Mouse (Mus musculus) CD8-positive naive resting alpha-beta T cell, adult 2 months (primary cell): ENCODE results near the gene Tenm3.

Source experiments
- DNase-seq, 2 experiments: peaks; one replicate each; pipeline ENCODE4 v3.0.0; 2022; ENCODE audit warnings: low read depth in 2 of 2, low spot score in 2 of 2

Gene Tenm3

DNA sequence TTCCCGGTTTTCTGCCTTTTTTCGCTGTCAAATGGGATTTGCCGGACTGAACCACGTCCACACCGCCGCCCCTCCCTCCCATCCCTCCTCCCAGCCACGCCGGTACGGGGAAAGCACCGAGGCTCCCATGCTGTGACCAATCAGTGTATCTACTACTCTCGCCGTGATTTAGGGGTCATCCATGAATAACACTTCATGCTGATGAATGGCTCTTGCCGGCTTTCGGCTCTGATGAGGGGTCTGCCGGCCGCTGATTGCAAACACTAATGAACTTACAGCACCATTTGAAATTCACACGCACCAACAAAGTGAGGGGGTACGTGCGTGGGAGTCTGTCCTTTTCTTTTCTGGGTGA is at the start of gene Tenm3:
Tenm3 (minus strand) TSS at position 21 of the 355 bp plus-strand sequence.
- no peak for DNase-seq

DNA sequence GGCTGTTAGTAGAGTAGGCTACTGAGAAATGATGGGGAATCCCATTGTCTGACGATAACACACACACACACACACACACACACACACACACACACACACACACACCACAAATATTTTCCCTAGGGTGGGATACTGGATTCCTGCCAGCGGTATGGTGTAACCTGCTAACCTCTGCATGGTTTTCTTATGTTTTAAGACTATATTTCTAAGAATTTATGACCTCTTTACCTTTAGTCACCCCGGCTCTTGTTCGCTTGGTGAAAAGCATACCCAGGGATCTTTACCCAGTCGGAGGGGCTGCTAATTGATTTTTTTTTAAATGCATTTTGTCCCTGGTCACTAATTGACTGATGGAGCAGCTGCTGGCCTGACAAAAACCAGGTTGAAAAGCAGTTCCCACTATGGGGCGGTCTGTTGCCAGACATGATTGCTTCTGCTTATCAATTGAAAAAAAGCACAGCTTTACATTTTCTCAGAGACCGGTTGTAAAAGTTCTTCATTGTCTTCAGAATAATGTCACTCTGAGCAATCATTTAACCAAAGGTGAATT is 46.5 kb upstream of the Tenm3 start:
- DNase-seq: no peak

DNA sequence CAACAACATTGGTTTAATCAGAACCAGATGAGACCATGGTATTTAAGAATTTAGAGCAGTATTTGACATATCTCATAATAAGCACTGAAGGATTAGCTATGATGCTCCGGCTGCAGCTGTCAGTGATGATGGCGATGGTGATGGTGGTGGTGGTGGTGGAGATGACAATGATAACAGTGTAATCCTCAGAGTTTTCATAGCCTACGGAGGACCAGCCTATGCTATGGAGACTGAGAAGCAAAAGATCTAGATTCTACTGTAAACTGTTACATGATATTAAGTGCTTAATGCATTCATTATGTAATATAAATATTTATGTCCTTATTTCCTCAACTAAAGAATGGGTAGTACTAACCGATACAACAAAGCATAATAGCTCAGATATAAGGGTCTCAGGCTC is 40.5 kb upstream of the Tenm3 start:
- DNase-seq: no peak

DNA sequence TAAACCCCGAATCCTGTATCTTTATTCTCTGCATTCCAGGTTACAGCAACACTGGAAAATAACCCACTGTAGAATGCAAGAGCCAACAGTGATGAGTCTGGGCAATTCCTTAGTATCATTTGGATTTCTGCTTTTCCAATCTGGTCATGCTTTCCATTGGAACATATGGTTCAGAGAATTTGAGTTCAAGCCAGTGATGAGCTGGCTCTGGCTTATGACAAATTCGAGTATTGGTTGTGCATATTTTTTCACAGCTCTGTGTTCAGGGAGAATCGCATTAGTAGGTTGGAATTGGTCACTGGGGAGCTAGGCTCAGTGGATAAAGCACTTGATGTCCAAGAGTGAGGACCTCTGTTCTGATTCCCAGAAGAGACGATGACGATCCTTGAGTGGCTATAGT is 36.8 kb upstream of the Tenm3 start:
- no peak for DNase-seq

DNA sequence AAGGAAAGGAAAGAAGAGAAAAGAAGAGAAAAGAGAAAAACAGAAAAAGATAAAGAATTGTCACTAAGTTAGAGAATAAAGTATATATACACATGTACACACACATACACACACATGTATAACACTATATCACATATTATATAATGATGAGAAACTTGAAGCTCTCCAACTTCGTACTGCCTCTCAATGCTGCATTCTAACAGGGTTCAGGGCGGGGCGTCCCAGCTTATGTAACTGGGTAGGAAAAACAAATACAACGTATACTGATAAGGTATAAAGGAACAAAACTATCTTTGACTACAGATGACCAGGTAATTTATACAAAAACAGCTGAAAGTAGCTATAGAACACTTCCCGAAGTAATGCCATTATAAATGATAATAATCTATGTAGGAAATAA is 22.2 kb upstream of the Tenm3 start:
- DNase-seq: no peak

DNA sequence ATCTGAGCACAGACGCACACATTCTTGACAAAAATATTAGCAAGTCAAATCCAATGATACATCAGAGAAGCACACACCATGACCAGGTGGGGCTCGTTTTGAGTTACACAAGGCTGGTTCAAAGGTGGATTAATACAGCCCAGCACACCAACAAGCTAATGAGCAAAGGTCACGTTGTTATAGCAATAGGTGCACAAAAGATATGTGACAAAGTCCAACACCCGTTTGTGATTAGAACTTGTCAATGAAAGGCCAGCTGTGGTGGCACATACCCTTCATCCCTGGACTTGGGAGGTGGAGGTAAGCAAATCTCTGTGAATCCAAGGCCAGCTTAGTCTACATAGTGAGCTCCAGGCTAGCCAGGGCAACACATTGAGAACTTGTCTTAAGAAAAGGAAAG is 21.7 kb upstream of the Tenm3 start:
- no peak for DNase-seq

DNA sequence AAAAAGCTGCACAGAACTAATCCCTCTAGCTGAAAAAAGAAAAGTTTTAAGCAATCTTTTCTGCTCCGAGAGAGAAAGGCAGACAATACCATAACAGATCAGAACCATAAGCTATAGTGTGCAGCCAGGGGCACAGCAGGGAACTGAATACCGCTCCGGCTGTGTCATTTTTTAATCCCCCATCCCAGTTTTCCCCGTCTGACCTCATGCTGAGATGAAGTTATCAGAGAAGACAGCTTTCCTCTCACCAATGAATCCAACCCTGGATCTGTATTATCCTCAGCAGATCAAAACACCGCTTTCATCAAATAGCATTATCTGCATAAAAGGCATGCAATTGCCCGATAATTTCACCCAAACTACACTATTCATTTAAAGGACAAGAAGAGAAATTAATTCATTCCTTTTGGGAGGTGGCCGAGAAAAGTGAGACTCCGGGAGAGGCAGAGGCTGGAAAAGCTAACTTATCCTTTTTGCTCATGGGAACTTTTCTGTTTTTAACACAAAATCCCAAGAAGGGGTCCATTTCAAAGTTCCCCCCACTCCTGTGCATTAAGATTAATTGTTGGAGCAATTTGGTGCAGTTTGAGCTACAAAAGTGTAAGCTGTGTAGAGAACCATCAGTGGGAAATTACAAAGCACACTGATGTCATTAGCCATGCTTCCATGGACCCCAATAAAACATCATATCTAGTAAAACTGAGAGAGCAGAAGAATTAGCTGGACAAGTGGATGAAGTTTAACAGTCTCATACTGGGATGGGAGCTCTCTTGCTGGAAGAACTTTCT is 6.7 kb upstream of the Tenm3 start:
- DNase-seq: no peak

DNA sequence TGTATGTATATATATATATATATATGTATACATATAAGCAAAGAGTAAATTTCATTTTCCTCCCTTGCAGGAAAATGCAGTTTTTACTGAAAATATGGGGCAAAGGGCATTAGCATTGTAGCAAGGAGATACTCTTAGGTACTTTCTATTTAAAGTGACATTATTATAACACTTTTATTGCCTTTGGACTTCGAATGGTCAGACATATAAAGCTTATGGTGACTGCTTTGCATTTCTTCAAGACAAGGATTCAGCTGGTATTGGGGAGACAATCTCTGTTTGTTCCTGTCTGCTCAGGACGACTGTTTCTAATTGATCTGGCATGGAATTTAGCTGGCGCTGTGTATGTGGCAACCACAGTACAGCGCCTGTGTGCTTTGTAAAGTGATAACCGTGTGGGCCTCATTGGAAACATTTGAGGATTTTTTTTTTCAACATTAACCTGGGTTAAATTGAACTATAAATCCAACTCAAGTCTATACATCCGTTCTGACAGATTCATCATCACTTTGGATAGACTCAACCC is 5.4 kb upstream of the Tenm3 start:
- DNase-seq: no peak

DNA sequence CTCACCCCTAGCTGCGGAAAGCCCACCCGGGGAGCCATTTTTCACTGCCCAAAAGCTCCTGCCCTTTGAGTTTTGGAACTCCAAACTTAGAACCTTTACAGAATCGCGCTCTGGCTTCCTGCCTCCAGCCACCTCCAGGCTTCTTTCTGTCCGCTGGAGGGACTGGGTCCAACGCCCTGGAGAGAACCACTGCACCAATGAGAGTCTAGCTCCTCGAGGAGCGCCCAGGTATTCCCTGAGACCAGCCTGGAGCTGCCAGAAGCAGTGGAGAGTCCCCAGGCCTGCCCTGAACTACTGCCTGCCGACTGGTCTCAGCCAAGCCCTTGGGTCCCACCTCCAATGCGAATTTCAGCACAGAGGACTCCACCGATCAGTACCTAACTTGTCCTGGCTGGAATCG is 1.2 kb upstream of the Tenm3 start:
- no peak for DNase-seq

DNA sequence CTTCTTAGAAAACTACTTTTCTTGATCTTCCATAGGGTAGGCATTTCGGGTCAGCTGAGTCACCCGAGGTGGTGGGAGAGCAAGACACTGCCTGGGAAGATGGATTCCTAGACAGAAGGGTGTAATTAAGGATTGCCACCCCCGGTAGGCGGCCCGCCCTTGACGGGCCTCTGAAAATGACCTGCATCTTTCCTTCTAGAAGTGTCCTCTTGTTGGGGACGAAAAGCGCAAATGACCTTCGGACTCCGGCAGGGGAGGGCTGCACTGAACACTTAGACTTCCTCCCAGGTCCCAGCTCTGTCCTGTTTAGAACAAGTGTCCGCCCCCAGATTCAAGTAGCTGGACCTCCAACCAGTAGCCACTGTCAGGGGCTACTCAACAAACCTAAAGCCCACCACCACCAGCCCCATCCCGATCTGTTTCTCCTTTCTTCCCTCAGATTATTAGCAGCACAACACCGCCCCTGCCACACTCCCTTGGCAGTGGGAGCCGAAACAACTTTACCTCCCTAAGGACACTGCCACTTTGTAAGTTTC is 687 bp upstream of the Tenm3 start:
- DNase-seq: no peak

DNA sequence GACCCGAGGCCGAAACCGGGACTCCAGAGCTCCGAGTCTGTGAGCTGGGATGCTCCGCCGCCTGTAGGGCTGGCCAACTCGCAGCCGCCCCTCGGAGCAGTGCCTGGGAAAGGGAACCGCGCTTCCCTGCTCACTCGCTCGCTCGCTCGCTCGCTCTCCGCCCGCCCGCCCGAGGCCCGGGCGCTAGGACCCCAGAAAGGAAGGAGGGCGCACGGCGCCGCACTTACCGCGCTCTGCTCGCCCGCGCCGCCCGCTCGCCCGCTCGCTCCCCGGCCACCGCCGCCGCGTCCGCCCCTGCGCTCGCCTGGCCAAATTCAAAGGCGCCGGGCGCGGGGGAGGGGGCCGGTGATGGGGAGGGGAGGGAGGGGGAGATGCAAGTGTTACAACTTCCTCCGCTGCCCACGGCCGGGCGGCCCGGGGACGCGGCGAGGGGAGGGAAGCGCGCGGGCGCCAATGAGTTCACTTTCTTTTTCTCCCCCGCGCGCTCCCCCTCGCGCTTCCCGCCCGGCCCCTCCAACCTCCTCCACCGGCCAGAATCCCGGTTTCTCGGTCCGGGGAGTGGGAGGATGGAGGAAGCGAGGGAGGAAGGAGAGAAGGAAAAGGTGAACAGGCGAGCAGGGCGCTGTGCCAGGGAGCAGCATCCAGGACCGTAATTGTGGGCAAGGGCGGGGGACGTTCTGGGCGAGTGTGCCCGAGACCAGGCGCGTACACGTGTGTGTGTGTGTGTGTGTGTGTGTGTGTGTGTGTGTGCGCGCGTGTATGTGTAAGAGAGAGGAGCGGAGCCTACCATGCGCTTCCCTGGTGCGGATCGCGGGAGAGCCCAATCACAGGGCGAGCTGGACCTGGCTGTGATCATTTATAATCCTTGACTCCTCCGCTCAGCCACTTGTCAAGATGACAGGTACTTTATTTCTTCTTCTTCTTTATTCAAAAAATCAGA is 490 bp downstream of the Tenm3 start:
- DNase-seq: no peak

DNA sequence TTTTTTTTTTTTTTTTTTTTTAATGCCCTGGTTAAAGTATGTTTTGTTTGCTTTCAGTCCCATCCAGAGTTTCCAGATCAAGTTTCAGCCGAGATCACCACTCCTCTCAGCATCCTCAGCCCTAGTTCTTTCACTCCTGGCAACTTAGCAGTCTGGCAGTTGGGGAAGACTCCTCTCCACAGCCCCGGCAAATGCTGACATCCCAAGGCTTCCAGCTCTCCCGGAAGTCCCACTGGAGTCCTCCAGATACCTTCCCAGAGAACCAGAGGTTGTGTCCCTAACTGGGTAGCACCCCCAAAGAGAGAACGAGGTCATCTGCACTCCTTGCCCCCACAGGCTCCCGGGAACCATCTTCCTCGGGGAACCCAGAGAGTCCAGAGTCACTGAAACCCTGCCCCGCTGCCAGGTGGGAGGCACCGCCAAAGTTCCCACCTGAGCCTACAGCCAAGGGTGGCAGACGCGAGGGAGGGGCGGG is 1.2 kb downstream of the Tenm3 start:
- DNase-seq: no peak

DNA sequence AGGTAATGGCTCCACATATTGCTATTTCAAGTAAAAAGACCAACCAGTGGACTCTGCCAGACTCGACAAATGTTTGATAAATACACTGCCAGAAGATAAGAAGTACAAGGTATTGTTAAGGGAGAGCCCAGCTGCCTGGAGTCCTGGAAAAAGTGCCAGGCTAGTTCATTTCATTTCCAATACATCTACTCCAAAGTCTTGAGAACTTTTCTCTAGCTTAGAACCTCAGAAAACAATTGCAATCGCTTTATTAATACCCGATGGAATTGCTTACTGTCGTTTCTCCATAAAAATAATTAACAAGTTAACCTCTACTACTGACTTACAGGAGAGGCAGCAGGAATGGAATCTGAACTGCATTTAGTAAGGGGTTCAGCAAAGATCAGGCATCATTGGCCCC is 1.7 kb downstream of the Tenm3 start:
- no peak for DNase-seq

DNA sequence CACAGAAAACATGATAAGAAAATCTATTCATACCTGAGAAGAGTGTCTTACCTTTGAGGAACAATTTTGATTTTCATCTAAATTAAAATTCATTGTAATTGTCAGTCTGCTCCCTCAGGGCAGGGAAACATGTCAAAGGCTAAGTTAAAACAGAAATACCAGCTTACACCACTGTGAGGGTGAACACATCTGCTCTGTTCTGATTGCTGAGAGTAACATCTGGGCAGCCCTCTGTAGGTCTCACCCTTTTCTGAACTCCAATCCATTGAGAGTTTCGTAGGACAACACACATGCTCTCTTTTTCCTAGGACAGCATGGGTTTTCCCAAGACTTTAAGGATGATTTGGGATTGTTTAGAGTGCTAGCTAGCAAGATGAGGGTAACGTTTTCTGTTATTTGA is 8.0 kb downstream of the Tenm3 start:
- DNase-seq: no peak

DNA sequence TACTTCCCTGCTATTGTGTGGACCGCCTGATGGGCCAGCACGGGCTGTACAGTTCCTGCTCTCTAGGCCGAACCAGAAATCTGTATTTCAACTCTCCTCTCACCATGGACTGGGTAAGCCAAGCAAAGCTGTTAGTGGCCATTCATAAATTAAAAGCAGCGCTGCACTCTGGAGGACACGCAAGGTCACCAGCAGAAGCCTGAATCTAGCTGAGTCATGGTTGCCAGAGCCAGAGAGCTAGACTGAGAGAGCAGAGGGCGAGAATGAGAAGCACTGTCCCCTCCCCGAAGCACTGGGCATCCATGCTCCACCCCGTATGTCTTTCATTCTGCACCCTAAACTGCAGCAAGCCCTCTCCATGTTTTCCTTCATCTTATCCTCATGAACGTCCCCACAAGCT is 16.3 kb downstream of the Tenm3 start:
- no peak for DNase-seq

DNA sequence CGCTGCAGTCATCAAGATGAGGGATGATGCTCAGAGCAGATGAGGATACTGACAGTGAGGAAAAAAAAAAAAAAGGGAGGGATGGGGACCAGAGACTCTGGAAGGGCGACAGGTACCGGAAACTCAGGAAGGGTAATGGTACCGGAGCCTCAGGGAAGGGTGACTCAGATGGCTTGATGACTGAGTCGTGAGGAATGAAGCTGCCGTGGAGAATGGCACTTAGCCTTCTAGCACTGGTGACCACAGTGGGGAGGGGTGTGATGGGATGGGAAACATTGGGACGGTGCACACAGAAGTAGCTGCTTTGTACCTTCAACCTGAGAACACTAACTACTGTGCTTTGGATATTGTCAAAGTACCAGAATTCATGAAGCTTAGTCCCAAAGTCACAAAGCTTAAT is 18.1 kb downstream of the Tenm3 start:
- no peak for DNase-seq

DNA sequence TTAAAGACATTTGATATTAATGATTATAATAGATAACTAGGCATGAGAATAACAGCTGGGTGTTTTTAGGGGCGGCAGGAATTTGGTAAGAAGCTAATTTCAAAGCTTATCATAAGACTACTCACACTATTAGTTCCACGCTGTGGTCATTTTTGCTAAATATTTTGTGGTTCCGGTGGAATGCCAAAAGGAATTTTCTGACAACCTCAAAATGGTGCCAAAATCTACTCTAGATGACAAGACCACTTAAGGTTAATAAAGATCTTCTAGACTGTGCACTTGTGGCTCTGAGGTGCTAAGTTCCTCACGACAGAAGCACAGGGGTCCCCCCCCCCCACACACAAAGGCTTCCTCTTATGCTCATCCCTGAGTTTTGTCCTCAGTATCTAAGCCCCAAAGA is 21.5 kb downstream of the Tenm3 start:
- no peak for DNase-seq

DNA sequence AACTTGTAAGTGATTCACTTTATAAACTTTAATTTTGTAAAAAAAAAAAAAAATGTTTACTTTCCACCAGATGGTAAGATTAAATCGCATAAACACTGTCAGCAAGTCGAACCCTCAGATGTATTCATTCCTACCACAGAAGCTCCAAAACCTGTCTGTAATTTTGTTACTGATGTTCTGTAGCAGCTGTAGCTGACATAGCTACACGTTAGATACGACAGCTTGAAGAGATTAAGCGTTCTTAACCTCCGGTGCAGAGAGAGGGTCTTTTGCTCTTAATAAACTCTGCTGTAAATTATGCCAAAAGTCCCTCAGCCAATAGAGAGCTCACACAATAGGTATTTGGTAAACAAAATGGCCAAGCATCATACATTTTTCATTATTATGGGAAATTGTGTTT is 23.8 kb downstream of the Tenm3 start:
- DNase-seq: no peak

DNA sequence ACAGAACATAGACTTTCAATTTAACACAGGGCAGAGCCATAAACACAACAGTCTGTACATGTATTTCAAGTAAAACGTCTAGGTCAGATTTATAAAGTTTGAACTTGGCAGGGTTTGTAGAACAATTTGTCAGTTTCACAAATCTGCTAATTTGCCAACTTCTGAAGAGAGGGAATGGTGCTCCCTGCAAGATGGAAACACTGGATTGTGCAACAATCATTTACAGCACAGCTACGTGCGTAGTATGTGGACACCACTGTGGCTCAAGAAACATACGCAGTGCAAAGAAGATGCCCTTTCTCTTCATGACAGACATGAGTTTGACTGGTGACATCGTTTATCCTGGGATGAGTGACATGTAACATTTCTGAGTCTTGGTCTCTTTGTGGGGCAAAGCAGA is 24.4 kb downstream of the Tenm3 start:
- DNase-seq: no peak

DNA sequence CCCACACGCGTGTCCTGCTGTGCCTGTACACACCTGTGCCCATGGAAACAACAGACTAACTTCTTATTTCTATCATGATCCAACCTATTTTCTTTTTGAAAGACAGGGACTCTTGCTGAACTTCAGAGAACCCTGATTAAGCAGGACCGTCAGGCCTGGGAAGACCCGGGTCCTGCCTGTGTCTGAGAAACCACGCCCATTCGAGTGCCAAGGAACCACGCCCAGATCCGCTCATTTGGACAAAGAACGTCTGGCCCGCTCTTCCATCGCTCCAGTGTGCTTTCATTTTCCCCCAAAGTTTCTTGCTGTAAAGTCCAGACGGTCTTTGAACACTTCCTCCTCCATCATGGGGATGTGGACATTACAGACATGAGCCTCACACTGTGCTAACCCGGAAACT is 26.8 kb downstream of the Tenm3 start:
- DNase-seq: no peak

DNA sequence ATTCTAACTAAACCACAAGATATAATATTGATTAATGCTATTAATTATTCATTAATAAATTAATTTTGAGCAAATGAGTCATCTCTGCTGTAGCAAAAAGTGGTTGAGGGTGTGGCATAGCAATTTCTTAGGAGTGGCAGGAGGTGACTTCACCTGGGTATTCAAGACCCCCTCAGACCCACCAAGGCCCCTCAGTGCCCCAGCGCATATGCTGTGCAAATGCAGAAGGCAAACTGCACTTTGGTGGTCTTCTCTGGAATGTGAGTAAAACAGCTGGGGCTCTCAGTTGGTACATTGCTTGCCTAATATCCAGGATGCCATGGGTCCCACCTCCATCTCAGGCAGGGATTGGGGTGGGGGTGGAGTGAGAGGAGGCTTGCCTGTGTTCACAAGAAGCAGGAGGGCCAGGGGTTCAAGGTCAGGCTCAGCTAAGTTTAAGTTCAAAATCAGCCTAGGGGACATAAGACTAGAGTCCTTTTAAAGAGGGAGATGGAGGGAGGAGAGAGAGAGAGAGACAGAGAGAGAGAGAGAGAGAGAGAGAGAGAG is 31.5 kb downstream of the Tenm3 start:
- DNase-seq: no peak
